Mouse (Mus musculus) liver, adult 2 months (tissue): ENCODE results near the gene Xpo1. TPM values are rescaled to one million over a fixed set of nuclear protein-coding genes. Genes with fewer than 3 reads are reported as not detected.
A peak's percentile ranks its signal among the peaks of the same experiment; 100 is the strongest.
"Not testable (repeated sequence)": the region's sequence is repeated elsewhere in the genome, so short reads cannot be mapped to it uniquely, and the experiment has no call there.

ENCODE experiments used
- DNase-seq: peaks from one replicate; pipeline ENCODE4 v3.0.0-alpha.2; 2011; ENCODE audit warnings: low read depth, low spot score; ENCODE audit errors: extremely low read depth
- H3K27ac ChIP-seq: fragments of 200-500 bp; replicated peaks from 2 replicates; pipeline ENCODE4 v1.5.1; 2012; ENCODE audit warnings: low read depth, mild to moderate bottlenecking, control low read depth, inconsistent platforms, low read length; ENCODE audit not compliant: insufficient read depth
- H3K27me3 ChIP-seq: fragments of 200-500 bp; 2 replicates; pipeline ENCODE4 v1.6.1; 2012; ENCODE audit warnings: mild to moderate bottlenecking, moderate library complexity, low read length, inconsistent platforms; ENCODE audit not compliant: control insufficient read depth, insufficient read depth
- H3K36me3 ChIP-seq: fragments of 200-500 bp; 2 replicates; pipeline ENCODE4 v1.6.1; 2012; ENCODE audit warnings: low read length, inconsistent platforms; ENCODE audit not compliant: control insufficient read depth, insufficient read depth
- H3K4me1 ChIP-seq: fragments of 200-500 bp; 2 replicates; pipeline ENCODE4 v1.6.1; 2011; ENCODE audit warnings: low read length; ENCODE audit not compliant: control insufficient read depth, insufficient read depth
- H3K4me3 ChIP-seq: fragments of 200-500 bp; 2 replicates; pipeline ENCODE4 v1.5.1; 2011; ENCODE audit warnings: low read depth, mild to moderate bottlenecking, control low read depth, low read length, moderate library complexity; ENCODE audit not compliant: insufficient read depth
- H3K79me2 ChIP-seq: fragments of 200-500 bp; 2 replicates; pipeline ENCODE4 v1.6.1; 2012; ENCODE audit warnings: inconsistent platforms, mild to moderate bottlenecking, low read length, moderate library complexity; ENCODE audit not compliant: control insufficient read depth, insufficient read depth
- H3K9ac ChIP-seq: fragments of 200-500 bp; 2 replicates; pipeline ENCODE4 v1.6.1; 2012; ENCODE audit warnings: low read depth, mild to moderate bottlenecking, control low read depth, inconsistent platforms, low read length
- CTCF ChIP-seq: fragments of 200-500 bp; IDR thresholded peaks from 2 replicates; pipeline ENCODE4 v1.5.1; 2011; ENCODE audit warnings: low read depth, low read length, control low read depth
- POLR2A ChIP-seq: fragments of 200-500 bp; IDR thresholded peaks from 2 replicates; pipeline ENCODE4 v1.6.1; 2011; ENCODE audit warnings: low read length, control low read depth; ENCODE audit not compliant: insufficient read depth; ENCODE audit errors: extremely low read depth
- WGBS: fragments of 180-500 bp; shearing (Covaris S2); methylation state at CpG from one replicate; pipeline ENCODE4 v1.1.7; 2018; 5-methylcytosine and 5-hydroxymethylcytosine counted together
- polyA plus RNA-seq: library from polyadenylated mRNA; depleted of rRNA; stranded (reverse); fragments of >200 nt; gene quantifications from 2 replicates; pipeline ENCODE4 v1.2.3, GENCODE M21; 2012
- total RNA-seq: library from RNA; depleted of rRNA; stranded (reverse); fragments of >200 nt; gene quantifications from 2 replicates; pipeline ENCODE4 v1.2.3, GENCODE M21; 2014

Xpo1 gene
- total and polyA plus RNA-seq, 2 experiments = 1.6 to 31.0 TPM

- Histone ChIP-seq H3K79me2 (no peaks in the 10 kb centered on the region), H3K4me1 (peaks cover 9% of the 10 kb centered on the region), H3K9ac (no peak overlapping the region), H3K36me3 (peaks cover 26% of the 10 kb centered on the region), H3K27me3 (no peaks in the 10 kb centered on the region), H3K4me3 (no peak overlapping the region), H3K27ac (no peak overlapping the region)
- WGBS = 72% methylated on average over 4 of the region's 4 CpGs
- peak; percentile 66 for DNase-seq
- TF ChIP-seq POLR2A (no peak), CTCF (peak; percentile 40; the same call in 1 of the 2 replicates)
Observed at GRCm38 (mm10) chr11:23271770-23272724, 16.2 kb downstream of the Xpo1 start.

DNA sequence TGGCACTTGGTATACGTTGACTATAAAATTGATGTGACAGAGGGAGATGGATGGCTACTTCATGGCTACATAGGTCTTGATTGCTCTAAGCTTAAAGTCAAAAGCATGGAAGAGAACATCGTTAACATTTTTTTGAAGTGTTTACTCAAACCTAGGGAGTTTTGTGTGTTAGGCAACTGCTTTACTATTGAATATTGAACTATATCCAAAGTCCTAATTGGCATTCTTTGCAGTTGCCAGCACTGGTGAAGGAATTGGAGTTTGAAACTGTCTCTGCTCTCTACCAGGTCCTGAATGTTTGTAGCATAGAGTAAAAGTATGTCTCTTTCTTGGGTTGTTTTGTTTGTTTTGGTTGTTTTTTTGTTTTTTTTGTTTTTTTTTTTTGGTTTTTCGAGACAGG, 19.9 kb downstream of the Xpo1 start:
- no peaks in the 10 kb centered on the region for H3K79me2 ChIP-seq
- WGBS = 30% methylated on average over 3 of the region's 3 CpGs
- no peaks in the 10 kb centered on the region for H3K27me3 ChIP-seq
- peak overlapping the region; percentile 65 for H3K27ac ChIP-seq
- peak; percentile 87 for DNase-seq
- H3K9ac ChIP-seq = no peak overlapping the region
- no peak overlapping the region for H3K4me3 ChIP-seq
- peaks cover 9% of the 10 kb centered on the region for H3K4me1 ChIP-seq
- peaks cover 46% of the 10 kb centered on the region for H3K36me3 ChIP-seq
- TF ChIP-seq POLR2A (no peak), CTCF (no peak)

DNA sequence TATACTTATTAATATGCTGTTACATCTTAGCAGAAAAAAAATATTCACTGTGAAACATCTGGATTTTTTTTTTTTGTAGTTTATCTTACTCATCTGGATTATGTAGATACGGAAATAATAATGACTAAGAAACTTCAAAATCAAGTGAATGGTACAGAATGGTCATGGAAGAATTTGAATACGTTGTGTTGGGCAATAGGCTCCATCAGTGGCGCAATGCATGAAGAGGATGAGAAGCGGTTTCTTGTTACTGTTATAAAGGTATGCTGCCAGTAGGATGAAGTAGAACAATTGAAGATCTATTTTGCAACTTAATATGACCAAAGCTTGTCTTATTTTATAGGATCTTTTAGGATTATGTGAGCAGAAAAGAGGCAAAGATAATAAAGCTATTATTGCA, 28.6 kb downstream of the Xpo1 start:
- Histone ChIP-seq H3K27ac (no peak overlapping the region), H3K4me1 (no peaks in the 10 kb centered on the region), H3K9ac (no peak overlapping the region), H3K4me3 (no peak overlapping the region), H3K36me3 (peaks cover 64% of the 10 kb centered on the region), H3K27me3 (no peaks in the 10 kb centered on the region), H3K79me2 (no peaks in the 10 kb centered on the region; the same call in 1 of the 2 replicates)
- DNase-seq = no peak
- 86% methylated on average over 4 of the region's 4 CpGs for WGBS
- TF ChIP-seq POLR2A = no peak
- no peak for TF ChIP-seq CTCF

DNA sequence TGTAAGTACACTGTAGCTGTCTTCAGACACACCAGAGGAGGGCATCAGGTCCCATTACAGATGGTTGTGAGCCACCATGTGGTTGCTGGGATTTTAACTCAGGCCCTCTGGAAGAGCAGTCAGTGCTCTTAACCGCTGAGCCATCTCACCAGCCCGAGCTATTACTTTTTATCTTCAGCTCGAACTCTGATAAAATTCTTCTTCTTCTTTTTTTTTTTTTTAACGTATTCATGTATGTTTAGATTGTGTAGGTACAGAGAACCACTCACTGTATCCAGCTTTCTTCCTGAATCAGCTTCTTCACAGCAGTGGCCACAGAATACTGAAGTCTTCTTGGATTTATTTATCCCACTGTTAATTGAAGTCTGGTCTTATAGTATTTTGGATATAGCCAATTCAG, 33.0 kb downstream of the Xpo1 start:
- peaks cover 56% of the 10 kb centered on the region for H3K36me3 ChIP-seq
- H3K27ac ChIP-seq, H3K9ac ChIP-seq, H3K79me2 ChIP-seq, H3K4me1 ChIP-seq, DNase-seq, H3K27me3 ChIP-seq, H3K4me3 ChIP-seq: not testable (repeated sequence)
- 88% methylated on average over 4 of the region's 4 CpGs for WGBS

- peaks cover 34% of the 10 kb centered on the region for H3K36me3 ChIP-seq
Observed at GRCm38 (mm10) chr11:23297379-23297778, 41.5 kb downstream of the Xpo1 start.

GRCm38 (mm10) chr11:23298301-23298700, 42.5 kb downstream of the Xpo1 start:
- 94% methylated on average over 2 of the region's 2 CpGs for WGBS
- Histone ChIP-seq H3K4me1 (no peaks in the 10 kb centered on the region; the same call in 1 of the 2 replicates), H3K4me3 (no peak overlapping the region), H3K9ac (no peak overlapping the region), H3K36me3 (peaks cover 26% of the 10 kb centered on the region), H3K27me3 (no peaks in the 10 kb centered on the region), H3K27ac (no peak overlapping the region), H3K79me2 (no peaks in the 10 kb centered on the region)
- DNase-seq = no peak
- TF ChIP-seq POLR2A (no peak), CTCF (no peak)

More at GRCm38 (mm10) chr11:23297379-23297778, 41.5 kb downstream of the Xpo1 start:
- no peak for DNase-seq
- H3K27me3 ChIP-seq = no peaks in the 10 kb centered on the region
- no peaks in the 10 kb centered on the region for H3K79me2 ChIP-seq
- TF ChIP-seq CTCF = no peak
- TF ChIP-seq POLR2A = no peak
- WGBS = 99% methylated on average over 2 of the region's 2 CpGs
- no peak overlapping the region for H3K9ac ChIP-seq
- no peaks in the 10 kb centered on the region for H3K4me1 ChIP-seq
- H3K27ac ChIP-seq = no peak overlapping the region
- no peak overlapping the region for H3K4me3 ChIP-seq
